Mouse (Mus musculus) cerebellum, adult 11 months (tissue): ENCODE results near the gene Shc4.
A peak's percentile ranks its signal among the peaks of the same experiment; 100 is the strongest.

Source experiments
- DNase-seq: peaks from one replicate; pipeline ENCODE4 v3.0.0; 2022

Shc4 gene

GRCm38 (mm10) chr2:125628487-125628886 lies 95.5 kb downstream of the Shc4 start:
- no peak for DNase-seq

GRCm38 (mm10) chr2:125626536-125626935 lies 97.4 kb downstream of the Shc4 start:
- DNase-seq, result peak; percentile 11

GRCm38 (mm10) chr2:125624837-125625351 lies 99.1 kb downstream of the Shc4 start, which contains the start of gene Cep152:
TSS of gene Cep152 (minus strand) at chr2:125625113.
- peak; percentile 97 for DNase-seq

- no peak for DNase-seq
These were observed 99.7 kb downstream of the Shc4 start for GRCm38 (mm10) chr2:125624127-125624685.

- no peak for DNase-seq
These were observed 100.7 kb downstream of the Shc4 start for GRCm38 (mm10) chr2:125623211-125623610.

GRCm38 (mm10) chr2:125620213-125620907 lies 103.6 kb downstream of the Shc4 start:
- DNase-seq, result no peak

- DNase-seq, result no peak
These were observed 108.0 kb downstream of the Shc4 start for GRCm38 (mm10) chr2:125615858-125616424.

- no peak for DNase-seq
These were observed 108.5 kb downstream of the Shc4 start for GRCm38 (mm10) chr2:125615440-125615839.

- DNase-seq, result no peak
These were observed 117.6 kb downstream of the Shc4 start for GRCm38 (mm10) chr2:125606220-125606845.

- DNase-seq, result no peak
These were observed 119.3 kb downstream of the Shc4 start for GRCm38 (mm10) chr2:125604646-125605045.

GRCm38 (mm10) chr2:125602970-125603369 lies 121.0 kb downstream of the Shc4 start:
- no peak for DNase-seq

- no peak for DNase-seq
These were observed 125.0 kb downstream of the Shc4 start for GRCm38 (mm10) chr2:125598958-125599357.

- no peak for DNase-seq
These were observed 125.7 kb downstream of the Shc4 start for GRCm38 (mm10) chr2:125598251-125598650.

GRCm38 (mm10) chr2:125594786-125595185 lies 129.2 kb downstream of the Shc4 start:
- DNase-seq, result no peak

- DNase-seq, result no peak
These were observed 129.9 kb downstream of the Shc4 start for GRCm38 (mm10) chr2:125594072-125594471.

GRCm38 (mm10) chr2:125591895-125592294 lies 132.1 kb downstream of the Shc4 start:
- DNase-seq, result no peak

- DNase-seq, result no peak
These were observed 134.7 kb downstream of the Shc4 start for GRCm38 (mm10) chr2:125589287-125589686.

- DNase-seq, result no peak
These were observed 142.9 kb downstream of the Shc4 start for GRCm38 (mm10) chr2:125581081-125581480.

- DNase-seq, result no peak
These were observed 146.3 kb downstream of the Shc4 start for GRCm38 (mm10) chr2:125577670-125578069.
